In the genomic region with DNA sequence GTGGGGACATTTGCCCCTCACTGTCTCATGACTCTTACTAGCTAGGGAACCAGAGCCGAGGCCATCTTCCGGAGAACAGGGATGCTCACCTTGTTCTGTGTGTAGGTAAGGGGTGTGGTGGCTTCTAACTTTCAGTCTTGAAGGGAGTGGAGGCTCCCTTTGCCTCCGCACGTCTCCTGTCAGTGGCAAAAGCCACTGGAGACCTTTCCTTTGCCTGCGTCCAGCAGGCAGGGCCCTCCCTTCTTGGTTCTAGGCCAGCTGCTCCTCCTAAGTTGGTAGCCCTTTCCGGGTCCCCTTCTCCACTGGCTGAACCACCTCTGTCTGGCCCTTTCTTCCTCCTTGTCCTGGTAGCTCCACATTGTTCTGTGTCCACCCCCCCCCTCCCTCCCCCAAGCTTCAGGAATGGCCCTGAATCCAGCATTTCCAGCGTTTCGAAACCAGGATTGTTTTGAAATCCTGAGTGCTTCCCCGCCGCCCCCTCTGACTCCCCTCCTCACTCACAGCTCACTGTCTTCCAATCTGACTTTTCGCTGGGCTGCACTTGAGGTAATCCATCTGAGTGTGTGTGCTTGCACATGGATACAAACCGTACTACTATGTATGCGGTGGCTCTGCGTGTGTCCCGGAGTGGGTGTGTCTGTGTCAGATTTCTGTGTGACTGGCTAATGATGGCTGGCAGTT, we compare ENCODE assay signal across 9 mouse cellular contexts. TPM values are rescaled to one million over a fixed set of nuclear protein-coding genes. Genes with fewer than 3 reads are reported as not detected.
DNase-seq lines count a peak whose midpoint lies in the region; ATAC-seq and TF ChIP-seq lines count a peak whose summit lies in the region.
"Had no signal": no experiment of that assay in that cellular context is flagged by ENCODE, and none has a peak within 500 bp of the region (broad histone marks: within the 10 kb centered on the region; RNA-seq: fewer than 3 reads in every experiment).

No protein-coding gene starts in this region.

- peak overlapping the region; percentile 40 for H3K9ac ChIP-seq in forebrain, embryonic 16.5 days (replicated peaks; ENCODE audit: low read depth, low read length)
- H3K9ac ChIP-seq in hindbrain, postnatal 0 days (replicated peaks; ENCODE audit: low read length) = peak overlapping the region; percentile 37
- no peak overlapping the region for H3K9ac ChIP-seq in liver, embryonic 12.5 days
- peak overlapping the region; percentile 26; the same call in 1 of the 2 replicates for H3K9ac ChIP-seq in neural tube, embryonic 15.5 days (replicated peaks)

- H3K4me2 ChIP-seq in forebrain, embryonic 16.5 days (ENCODE audit: low read length) = peak overlapping the region; percentile 88
- peak overlapping the region; percentile 88 for H3K4me2 ChIP-seq in hindbrain, postnatal 0 days (ENCODE audit: low read depth, low read length)
- peak overlapping the region; percentile 88 for H3K4me2 ChIP-seq in liver, embryonic 12.5 days
- peak overlapping the region; percentile 98 for H3K4me2 ChIP-seq in neural tube, embryonic 15.5 days

- no peaks in the 10 kb centered on the region for H3K36me3 ChIP-seq in forebrain, embryonic 16.5 days (ENCODE audit: control insufficient read depth, insufficient read depth)
- no peaks in the 10 kb centered on the region for H3K36me3 ChIP-seq in hindbrain, postnatal 0 days (ENCODE audit: insufficient read depth, low read length)
- H3K36me3 ChIP-seq in liver, embryonic 12.5 days = no peaks in the 10 kb centered on the region
- no peaks in the 10 kb centered on the region for H3K36me3 ChIP-seq in neural tube, embryonic 15.5 days

- H3K9me3 ChIP-seq in forebrain, embryonic 16.5 days (ENCODE audit: control insufficient read depth, low read length) = no peaks in the 10 kb centered on the region
- H3K9me3 ChIP-seq in hindbrain, postnatal 0 days (ENCODE audit: low read length) = no peaks in the 10 kb centered on the region
- H3K9me3 ChIP-seq in liver, embryonic 12.5 days (replicated peaks) = no peaks in the 10 kb centered on the region
- no peaks in the 10 kb centered on the region for H3K9me3 ChIP-seq in neural tube, embryonic 15.5 days (replicated peaks)

- DNase-seq in 3T3-L1 (ENCODE audit: low read depth, low spot score) = peak; percentile 63
- peak; percentile 34 for DNase-seq in MN1 (ENCODE audit: low spot score)
- DNase-seq in hindbrain, postnatal 0 days (ENCODE audit: low spot score) = peak; percentile 53
- DNase-seq in right cerebral cortex, adult 2 months (ENCODE audit: low spot score in 2 of 2) = no peak
- DNase-seq in embryo, embryonic 10 days (ENCODE audit: low spot score) = no peak

- H3K4me1 ChIP-seq in forebrain, embryonic 16.5 days (replicated peaks; ENCODE audit: control insufficient read depth, insufficient read depth, low read length) = peaks cover 81% of the 10 kb centered on the region
- peaks cover 56% of the 10 kb centered on the region for H3K4me1 ChIP-seq in hindbrain, postnatal 0 days (ENCODE audit: insufficient read depth, low read length)
- H3K4me1 ChIP-seq in liver, embryonic 12.5 days = peaks cover 96% of the 10 kb centered on the region
- H3K4me1 ChIP-seq in neural tube, embryonic 15.5 days = peaks cover 86% of the 10 kb centered on the region

- no peak for TF ChIP-seq CTCF in hindbrain, postnatal 0 days (IDR thresholded peaks at IDR 0.05; ENCODE audit: low read depth)

- H3K27me3 ChIP-seq in forebrain, embryonic 16.5 days (replicated peaks; ENCODE audit: control insufficient read depth, insufficient read depth, low read length) = no peaks in the 10 kb centered on the region
- no peaks in the 10 kb centered on the region for H3K27me3 ChIP-seq in hindbrain, postnatal 0 days (ENCODE audit: insufficient read depth, low read length)
- H3K27me3 ChIP-seq in liver, embryonic 12.5 days (replicated peaks) = peaks cover 44% of the 10 kb centered on the region
- H3K27me3 ChIP-seq in neural tube, embryonic 15.5 days (replicated peaks) = no peaks in the 10 kb centered on the region

- no peak for ATAC-seq in forebrain, embryonic 16.5 days
- ATAC-seq in hindbrain, postnatal 0 days = no peak
- ATAC-seq in liver, embryonic 12.5 days = no peak
- no peak for ATAC-seq in neural tube, embryonic 15.5 days (ENCODE audit: low FRiP score)

- H3K27ac ChIP-seq in forebrain, embryonic 16.5 days (ENCODE audit: low read length) = peak overlapping the region; percentile 80
- peak overlapping the region; percentile 85; the same call in 1 of the 2 replicates for H3K27ac ChIP-seq in hindbrain, postnatal 0 days
- H3K27ac ChIP-seq in liver, embryonic 12.5 days = peak overlapping the region; percentile 73
- peak overlapping the region; percentile 78 for H3K27ac ChIP-seq in neural tube, embryonic 15.5 days (replicated peaks)
- H3K27ac ChIP-seq: macrophage had no signal

- WGBS in forebrain, embryonic 16.5 days = 9% methylated on average over 15 of the region's 15 CpGs
- WGBS in hindbrain, postnatal 0 days = 15% methylated on average over 15 of the region's 15 CpGs
- 44% methylated on average over 15 of the region's 15 CpGs for WGBS in liver, embryonic 12.5 days (ENCODE audit: insufficient replicate concordance)
- 28% methylated on average over 15 of the region's 15 CpGs for whole genome bisulfite sequencing in neural tube, embryonic 15.5 days

- H3K4me3 ChIP-seq in forebrain, embryonic 16.5 days (replicated peaks; ENCODE audit: low read length) = peak overlapping the region; percentile 12
- H3K4me3 ChIP-seq in hindbrain, postnatal 0 days (ENCODE audit: low read length) = peak overlapping the region; percentile 87
- H3K4me3 ChIP-seq in liver, embryonic 12.5 days = peak overlapping the region; percentile 18
- H3K4me3 ChIP-seq in neural tube, embryonic 15.5 days (replicated peaks) = peak overlapping the region; percentile 72

RNA-seq across cellular contexts. Expression of a gene that starts 4.3 kb away (rescaled TPM):
- polyA plus RNA-seq in forebrain, embryonic 16.5 days (2015; fragmentation: Nextera tagmentation; extraction: Ambion mirVana) = 13.8 and 15.0 TPM in 2 replicates
- total RNA-seq in hindbrain, postnatal 0 days (2014; rRNA removed) = 32.7 and 44.5 TPM in 2 replicates
- polyA plus RNA-seq in hindbrain, postnatal 0 days (2015; fragmentation: Nextera tagmentation; extraction: Ambion mirVana) = 7.8 and 8.4 TPM in 2 replicates
- polyA plus RNA-seq in liver, embryonic 12.5 days (2016; fragmentation: Nextera tagmentation; extraction: Ambion mirVana) = 2.5 and 2.7 TPM in 2 replicates
- polyA plus RNA-seq in neural tube, embryonic 15.5 days (2015; fragmentation: Nextera tagmentation; extraction: Ambion mirVana) = 9.7 and 11.5 TPM in 2 replicates

RNA-seq across cellular contexts. Expression of a gene that starts 32.1 kb away (rescaled TPM):
- polyA plus RNA-seq in forebrain, embryonic 16.5 days (2015; fragmentation: Nextera tagmentation; extraction: Ambion mirVana) = not detected in 2 replicates
- not detected in 2 replicates for total RNA-seq in hindbrain, postnatal 0 days (2014; rRNA removed)
- polyA plus RNA-seq in hindbrain, postnatal 0 days (2015; fragmentation: Nextera tagmentation; extraction: Ambion mirVana) = not detected in 2 replicates
- polyA plus RNA-seq in liver, embryonic 12.5 days (2016; fragmentation: Nextera tagmentation; extraction: Ambion mirVana) = not detected in 2 replicates
- 0.73 TPM in 1 of 2 replicates, not detected in the other for polyA plus RNA-seq in neural tube, embryonic 15.5 days (2015; fragmentation: Nextera tagmentation; extraction: Ambion mirVana)
- polyA plus RNA-seq: macrophage had no signal

RNA-seq across cellular contexts. Expression of a gene that starts 45.9 kb away (rescaled TPM):
- polyA plus RNA-seq in forebrain, embryonic 16.5 days (2015; fragmentation: Nextera tagmentation; extraction: Ambion mirVana) = not detected in 2 replicates
- not detected in 2 replicates for total RNA-seq in hindbrain, postnatal 0 days (2014; rRNA removed)
- polyA plus RNA-seq in hindbrain, postnatal 0 days (2015; fragmentation: Nextera tagmentation; extraction: Ambion mirVana) = not detected in 2 replicates
- not detected in 2 replicates for polyA plus RNA-seq in liver, embryonic 12.5 days (2016; fragmentation: Nextera tagmentation; extraction: Ambion mirVana)
- polyA plus RNA-seq in neural tube, embryonic 15.5 days (2015; fragmentation: Nextera tagmentation; extraction: Ambion mirVana) = 0.09 TPM in 1 of 2 replicates, not detected in the other
- polyA plus RNA-seq: macrophage had no signal

Comparison
In these comparisons a context has a peak if more than half of its experiments do, and no peak if none do; other contexts are left out.
1. DNase-seq: peak in 3T3-L1 (single experiment), MN1 (single experiment) and hindbrain, postnatal 0 days (single experiment); none in right cerebral cortex, adult 2 months (0 of 2) and embryo, embryonic 10 days (single experiment).
2. H3K4me3 ChIP-seq: peak in every context shown above with its lines; median percentile 87 in hindbrain, postnatal 0 days; 72 in neural tube, embryonic 15.5 days; 18 in liver, embryonic 12.5 days; 12 in forebrain, embryonic 16.5 days.
3. Peak in every context shown above with its lines, with median percentiles within 50 percentile points of each other: H3K27ac ChIP-seq and H3K4me2 ChIP-seq.